Mouse (Mus musculus) liver, adult 2 months (tissue): ENCODE measurements around the gene Smug1.

ENCODE experiments used
- CTCF ChIP-seq: fragments of 200-500 bp; IDR thresholded peaks from 2 replicates; pipeline ENCODE4 v1.5.1; 2011; ENCODE audit warnings: low read depth, low read length, control low read depth
- POLR2A ChIP-seq: fragments of 200-500 bp; IDR thresholded peaks from 2 replicates; pipeline ENCODE4 v1.6.1; 2011; ENCODE audit warnings: low read length, control low read depth; ENCODE audit not compliant: insufficient read depth; ENCODE audit errors: extremely low read depth

DNA sequence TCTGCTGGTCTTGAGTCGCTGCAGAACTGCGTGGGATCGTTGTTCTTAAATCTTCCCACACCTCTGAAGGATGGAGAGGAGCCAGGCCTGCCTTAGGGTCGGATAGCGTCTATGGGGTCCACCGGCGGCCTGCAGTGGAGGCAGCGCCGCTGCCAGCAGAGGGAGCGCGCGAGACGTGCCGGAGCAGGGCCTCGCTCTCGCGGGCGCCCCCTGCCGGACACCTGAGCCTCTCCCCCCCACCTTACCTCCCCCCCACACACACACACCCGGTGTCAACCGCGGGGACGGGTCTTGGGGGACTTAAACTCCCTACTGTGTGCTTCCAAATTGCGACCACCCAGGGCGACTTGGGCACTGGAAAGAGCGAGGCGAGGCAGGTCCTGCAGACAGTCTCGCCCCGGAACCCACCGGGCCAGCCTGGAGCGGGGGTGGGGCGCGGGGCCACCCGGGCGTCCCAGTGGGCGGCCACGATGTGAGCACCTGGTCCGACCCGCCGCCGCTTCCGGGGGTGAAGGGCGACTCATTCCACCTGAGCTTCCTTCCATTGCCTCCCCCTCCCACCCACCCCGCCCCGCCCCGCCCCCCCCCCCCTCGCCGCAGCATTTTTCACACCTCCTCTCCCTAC, 15.4 kb upstream of the Smug1 start:
- TF ChIP-seq POLR2A (no peak), CTCF (peak; percentile 100)
